Mouse (Mus musculus) limb, embryonic 12.5 days (tissue): Measurements from ENCODE around the gene Psmd6. TPM values are rescaled to one million over a fixed set of nuclear protein-coding genes. Genes with fewer than 3 reads are reported as not detected.
A peak's percentile ranks its signal among the peaks of the same experiment; 100 is the strongest.

Experiments
- ATAC-seq: fragments of 200-750 bp; cut with Nextera tagmentation; 2 replicates; pipeline ENCODE4 v1.8.0; 2017; ENCODE audit warnings: low read depth, moderate TSS enrichment; ENCODE audit not compliant: insufficient number of reproducible peaks, insufficient read depth, low FRiP score, low TSS enrichment
- H3K27ac ChIP-seq: fragments of 300-500 bp; sonication (generic); 2 replicates; pipeline ENCODE4 v1.5.1; 2016; ENCODE audit warnings: mild to moderate bottlenecking, moderate library complexity
- H3K27me3 ChIP-seq: fragments of 300-500 bp; sonication (generic); 2 replicates; pipeline ENCODE4 v1.6.1; 2016; ENCODE audit warnings: mild to moderate bottlenecking, moderate library complexity
- H3K36me3 ChIP-seq: fragments of 300-500 bp; sonication (generic); 2 replicates; pipeline ENCODE4 v1.6.1; 2016; ENCODE audit warnings: mild to moderate bottlenecking, moderate library complexity
- H3K4me1 ChIP-seq: fragments of 300-500 bp; sonication (generic); replicated peaks from 2 replicates; pipeline ENCODE4 v1.6.1; 2016
- H3K4me2 ChIP-seq: fragments of 300-500 bp; sonication (generic); 2 replicates; pipeline ENCODE4 v1.6.1; 2016; ENCODE audit warnings: mild to moderate bottlenecking, moderate library complexity
- H3K4me3 ChIP-seq: fragments of 300-500 bp; sonication (generic); replicated peaks from 2 replicates; pipeline ENCODE4 v1.5.1; 2016; ENCODE audit warnings: mild to moderate bottlenecking
- H3K9ac ChIP-seq: fragments of 300-500 bp; sonication (generic); replicated peaks from 2 replicates; pipeline ENCODE4 v1.6.1; 2016; ENCODE audit warnings: mild to moderate bottlenecking, moderate library complexity
- H3K9me3 ChIP-seq: fragments of 300-500 bp; sonication (generic); 2 replicates; pipeline ENCODE4 v1.6.1; 2016; ENCODE audit warnings: mild to moderate bottlenecking, moderate library complexity
- WGBS: fragments of 180-500 bp; shearing (Covaris S2); methylation state at CpG from one replicate; pipeline ENCODE4 v1.1.7; 2016; 5-methylcytosine and 5-hydroxymethylcytosine counted together
- polyA plus RNA-seq: library from polyadenylated mRNA; unstranded; fragments of >200 nt; fragmentation: Nextera tagmentation; extraction: Ambion mirVana; gene quantifications from 2 replicates; pipeline ENCODE4 v1.2.1, GENCODE M21; 2016

Gene Psmd6
- polyA plus RNA-seq, result 275 TPM in 2 replicates

DNA sequence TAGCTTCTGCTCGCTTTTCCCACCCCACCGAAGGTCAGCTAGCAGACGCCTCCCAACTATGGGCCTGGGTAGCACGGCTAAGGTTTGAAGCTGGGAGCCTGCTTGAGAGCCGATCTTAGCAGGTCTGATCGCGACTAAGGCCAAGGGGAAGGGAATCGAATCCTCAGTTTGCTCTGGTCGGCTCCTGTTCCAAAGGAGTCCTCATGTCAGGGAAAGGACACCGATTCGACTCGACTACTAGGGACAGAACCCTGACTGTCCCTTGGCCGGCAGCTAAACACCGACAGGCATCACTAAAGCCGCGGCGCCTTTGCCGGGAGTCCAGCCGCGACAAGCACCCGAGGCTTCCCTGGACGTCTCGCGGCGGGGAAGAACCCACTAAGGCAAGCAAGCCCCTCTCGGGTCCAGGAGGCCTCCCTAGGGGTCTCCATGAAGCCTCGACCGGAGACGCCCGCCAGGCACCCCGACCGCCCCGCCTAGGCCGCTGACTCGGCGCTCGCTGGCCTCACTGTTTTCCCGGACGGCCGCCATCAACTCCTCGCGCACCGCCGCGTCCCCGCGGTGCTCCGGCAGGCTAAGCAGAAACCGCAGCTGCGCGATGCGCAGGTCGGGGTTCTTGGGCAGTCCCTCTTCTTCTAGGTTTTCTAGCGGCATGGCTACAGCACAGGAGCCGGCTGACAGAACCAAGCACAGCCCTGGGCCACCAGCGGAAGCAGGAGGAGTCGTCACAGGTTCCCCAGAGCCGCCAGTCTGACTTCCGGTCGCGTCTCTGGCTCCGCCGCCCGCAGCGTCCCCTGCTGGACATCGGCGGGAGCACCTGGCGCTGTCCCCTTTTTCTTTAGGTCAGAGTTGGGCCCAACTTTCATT is at the start of gene Psmd6:
Gene Psmd6, minus strand, starts transcription at position 755 of the 867 bp plus-strand sequence.
- peak within 1 kb of the TSS; percentile 70 for H3K4me2 ChIP-seq
- peak; percentile 95 for ATAC-seq
- peak within 1 kb of the TSS; percentile 75 for H3K27ac ChIP-seq
- no peaks in the 10 kb centered on the region for H3K27me3 ChIP-seq
- WGBS, result 1% methylated on average over 68 of the region's 68 CpGs
- peaks cover 35% of the 10 kb centered on the region for H3K36me3 ChIP-seq
- peak within 1 kb of the TSS; percentile 95 for H3K9ac ChIP-seq
- peaks cover 10% of the 10 kb centered on the region for H3K4me1 ChIP-seq
- H3K9me3 ChIP-seq, result no peaks in the 10 kb centered on the region
- H3K4me3 ChIP-seq, result peak within 1 kb of the TSS; percentile 81

DNA sequence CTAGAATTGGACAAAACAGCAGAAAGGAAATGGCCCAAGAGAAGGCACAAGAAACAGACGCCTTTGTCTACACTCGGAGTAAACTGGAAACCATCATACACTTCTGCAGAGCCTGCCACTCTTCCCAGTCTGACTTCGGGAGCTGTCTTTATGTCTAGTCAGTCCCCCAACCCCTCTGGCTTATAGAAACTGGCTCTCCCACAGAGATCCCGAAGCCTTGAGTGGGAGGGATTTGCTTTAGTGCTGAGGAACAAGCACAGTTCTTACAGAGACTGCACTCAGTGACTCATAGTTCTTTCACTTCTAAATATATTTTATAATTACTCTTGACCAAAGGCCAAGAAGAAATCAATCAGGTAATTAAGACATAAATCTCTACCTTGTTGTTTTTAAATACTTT is 10.1 kb downstream of the Psmd6 start:
- Histone ChIP-seq H3K36me3 (peaks cover 61% of the 10 kb centered on the region), H3K4me2 (no peak overlapping the region), H3K4me3 (no peak overlapping the region)

DNA sequence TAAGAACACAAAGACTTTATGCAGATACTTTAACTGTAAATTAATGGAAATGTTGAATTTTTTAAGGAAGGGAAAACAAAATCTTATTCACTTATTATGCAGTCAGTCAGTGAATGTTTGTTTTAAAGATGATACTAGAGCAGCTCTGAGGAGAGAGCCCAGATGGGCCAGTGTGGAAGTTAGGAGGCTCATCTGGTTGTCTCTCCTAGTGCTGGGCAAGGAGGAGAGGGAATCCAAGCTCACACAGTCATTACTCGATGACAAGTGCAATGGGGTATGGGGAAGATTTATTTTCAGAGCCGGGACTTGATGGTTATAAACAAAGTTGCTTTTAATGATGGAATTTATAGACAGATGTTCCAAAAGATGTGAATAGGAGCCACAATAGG is 15.9 kb downstream of the Psmd6 start:
- peaks cover 43% of the 10 kb centered on the region for H3K36me3 ChIP-seq
- 72% methylated on average over 2 of the region's 2 CpGs for WGBS
- H3K4me1 ChIP-seq, result no peaks in the 10 kb centered on the region
- no peaks in the 10 kb centered on the region for H3K27me3 ChIP-seq
- no peak overlapping the region for H3K9ac ChIP-seq
- no peak for ATAC-seq
- no peaks in the 10 kb centered on the region for H3K9me3 ChIP-seq
- no peak overlapping the region for H3K4me3 ChIP-seq
- no peak overlapping the region for H3K27ac ChIP-seq
- no peak overlapping the region for H3K4me2 ChIP-seq

More for the DNA sequence above, 10.1 kb downstream of the Psmd6 start:
- Histone ChIP-seq H3K9ac (no peak overlapping the region), H3K9me3 (no peaks in the 10 kb centered on the region), H3K27me3 (no peaks in the 10 kb centered on the region), H3K4me1 (no peaks in the 10 kb centered on the region), H3K27ac (no peak overlapping the region)
- WGBS, result 88% methylated on average over 4 of the region's 4 CpGs
- ATAC-seq, result no peak

DNA sequence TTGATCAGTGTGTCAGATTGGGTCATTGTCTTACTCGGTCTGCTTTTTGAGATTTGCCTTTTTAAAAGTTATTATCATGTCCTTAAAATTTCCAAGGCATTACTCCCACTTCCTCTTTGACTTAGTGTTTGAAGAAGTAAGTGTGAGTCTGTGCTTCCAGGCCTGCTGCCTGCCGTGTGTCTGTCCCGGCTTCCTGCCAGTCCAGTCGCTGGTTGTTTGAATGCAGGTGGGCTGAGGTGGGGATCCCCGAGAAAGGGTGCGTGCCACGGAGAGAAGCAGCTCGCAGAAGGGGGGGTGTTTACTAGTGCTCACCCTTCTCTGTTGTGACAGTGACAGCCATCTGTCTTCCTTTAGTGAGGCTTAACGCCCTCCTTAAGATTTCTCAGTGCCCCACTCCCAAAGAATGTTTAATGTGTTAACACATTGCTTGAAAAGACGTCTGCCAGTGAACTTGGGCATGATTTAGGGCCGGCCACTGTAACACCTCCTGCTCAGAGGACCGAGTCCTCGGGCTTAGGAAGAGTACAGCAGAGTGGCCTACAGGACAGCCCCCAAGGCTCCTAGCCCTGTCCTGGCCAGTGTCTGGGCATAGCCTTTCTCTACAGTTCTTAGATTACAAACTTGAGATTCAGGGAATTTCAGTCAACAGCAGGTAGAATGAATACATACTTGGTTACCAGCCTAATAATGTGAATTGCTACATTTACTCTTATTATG is 16.4 kb downstream of the Psmd6 start:
- no peak overlapping the region for H3K4me2 ChIP-seq
- no peaks in the 10 kb centered on the region for H3K27me3 ChIP-seq
- H3K9me3 ChIP-seq, result no peaks in the 10 kb centered on the region
- no peak overlapping the region for H3K9ac ChIP-seq
- no peak overlapping the region for H3K4me3 ChIP-seq
- H3K36me3 ChIP-seq, result peaks cover 43% of the 10 kb centered on the region
- ATAC-seq, result no peak
- H3K27ac ChIP-seq, result no peak overlapping the region
- 48% methylated on average over 13 of the region's 13 CpGs for WGBS
- H3K4me1 ChIP-seq, result no peaks in the 10 kb centered on the region

DNA sequence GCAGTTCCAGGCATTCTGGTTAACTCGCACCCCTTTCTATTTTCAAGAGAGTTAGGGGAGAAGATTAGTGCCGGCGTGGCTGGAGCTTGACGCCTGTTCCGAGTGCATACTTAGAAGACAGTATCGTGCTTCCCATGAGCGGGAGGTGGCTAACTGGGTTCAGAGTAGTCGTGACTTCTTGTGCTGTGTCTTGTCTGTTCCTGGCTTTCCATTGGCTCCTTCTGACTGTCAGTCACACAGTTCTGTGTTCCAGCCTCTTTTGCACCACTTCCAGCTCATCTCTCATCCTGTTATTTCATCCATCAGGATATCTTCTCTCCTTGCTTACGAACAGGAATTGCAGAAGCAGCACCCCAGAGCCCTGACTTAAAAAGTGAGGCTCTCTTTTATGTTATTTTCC is 19.5 kb downstream of the Psmd6 start:
- Histone ChIP-seq H3K27ac (no peak overlapping the region), H3K4me1 (no peaks in the 10 kb centered on the region), H3K4me2 (no peak overlapping the region), H3K9ac (no peak overlapping the region), H3K4me3 (no peak overlapping the region), H3K36me3 (peaks cover 44% of the 10 kb centered on the region), H3K27me3 (no peaks in the 10 kb centered on the region), H3K9me3 (no peaks in the 10 kb centered on the region)
- ATAC-seq, result no peak
- 89% methylated on average over 9 of the region's 9 CpGs for WGBS

DNA sequence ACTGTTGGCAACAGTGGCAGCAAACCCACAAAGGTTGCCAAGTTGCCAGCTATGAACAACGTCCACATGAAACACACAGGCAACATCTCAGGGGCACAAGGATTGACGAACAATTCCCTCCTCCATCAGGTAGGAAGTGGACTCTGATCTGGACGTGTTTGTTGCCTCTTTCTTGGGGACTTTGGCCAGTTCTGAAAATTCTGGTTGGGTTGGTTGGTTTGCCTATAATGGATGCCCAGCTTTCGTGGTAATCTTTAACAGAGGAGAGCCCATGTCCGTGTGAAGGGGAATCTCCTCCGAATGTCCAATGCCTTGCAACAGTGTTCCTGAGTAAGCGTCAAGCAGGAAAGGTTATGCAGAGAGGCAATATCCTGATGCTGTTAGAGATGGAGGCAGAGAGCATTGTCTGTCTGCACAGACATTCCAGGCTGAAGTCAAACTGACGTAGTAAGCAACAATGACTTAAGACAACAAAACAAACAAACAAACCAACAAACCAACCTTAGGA is 20.0 kb downstream of the Psmd6 start:
- 92% methylated on average over 8 of the region's 8 CpGs for WGBS
- Histone ChIP-seq H3K4me1 (no peaks in the 10 kb centered on the region), H3K4me2 (no peak overlapping the region), H3K36me3 (peaks cover 49% of the 10 kb centered on the region), H3K4me3 (no peak overlapping the region), H3K9me3 (no peaks in the 10 kb centered on the region), H3K27me3 (no peaks in the 10 kb centered on the region), H3K27ac (no peak overlapping the region), H3K9ac (no peak overlapping the region)
- no peak for ATAC-seq

DNA sequence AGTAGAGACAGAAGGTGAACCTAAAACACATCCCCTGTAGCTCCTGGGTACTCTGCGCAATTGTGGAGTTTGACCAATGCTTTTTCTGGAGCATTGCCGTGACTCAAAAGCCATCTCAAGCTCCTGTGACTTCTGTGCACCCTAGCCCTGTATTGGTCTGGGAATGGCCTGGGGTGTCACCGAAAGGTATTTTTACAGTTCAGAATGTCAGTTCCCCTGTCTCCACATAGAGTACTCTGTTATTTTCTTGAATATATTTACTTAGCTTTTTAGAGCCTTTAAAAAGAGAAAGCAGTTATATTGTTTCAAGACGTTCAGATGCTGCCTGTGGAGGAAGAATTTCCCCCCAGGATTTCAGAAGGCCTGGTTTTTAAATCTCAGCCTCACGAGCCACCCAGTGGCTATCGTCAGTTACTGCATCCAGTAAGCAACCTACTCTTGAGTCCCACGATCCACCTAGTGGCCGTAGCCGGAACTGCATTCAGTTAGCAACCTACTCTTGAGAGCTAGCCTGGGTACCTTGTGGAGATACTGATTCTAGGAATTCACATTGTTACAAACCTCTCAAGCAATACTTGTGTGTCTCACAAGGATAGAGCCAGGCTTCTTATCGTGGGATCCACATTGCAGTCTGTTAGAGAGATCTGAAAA is 22.3 kb downstream of the Psmd6 start:
- WGBS, result 28% methylated on average over 10 of the region's 10 CpGs
- Histone ChIP-seq H3K9me3 (no peaks in the 10 kb centered on the region), H3K27me3 (no peaks in the 10 kb centered on the region), H3K36me3 (peaks cover 54% of the 10 kb centered on the region), H3K4me2 (no peak overlapping the region), H3K27ac (no peak overlapping the region), H3K4me1 (no peaks in the 10 kb centered on the region), H3K4me3 (no peak overlapping the region), H3K9ac (no peak overlapping the region)
- ATAC-seq, result no peak; the same call in 1 of the 2 replicates

DNA sequence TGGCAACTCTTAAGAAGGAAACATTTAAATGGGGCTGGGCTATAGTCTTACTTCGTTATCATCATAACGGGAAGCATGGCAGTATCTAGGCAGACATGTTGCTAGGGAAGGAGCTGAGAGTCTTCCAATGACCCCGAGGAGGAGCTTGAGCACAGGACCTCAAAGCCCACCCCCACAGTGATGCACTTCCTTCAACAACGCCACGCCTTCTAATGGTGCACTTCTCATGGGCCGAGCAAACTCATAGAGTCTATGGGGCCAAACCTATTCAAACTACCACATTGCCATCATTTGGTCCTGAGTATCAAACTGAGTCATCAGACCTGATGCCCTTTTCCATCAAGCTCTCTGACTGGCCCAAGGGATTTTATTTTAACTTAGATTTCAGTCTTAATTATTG is 30.2 kb downstream of the Psmd6 start:
- Histone ChIP-seq H3K27me3 (no peaks in the 10 kb centered on the region), H3K36me3 (peaks cover 56% of the 10 kb centered on the region), H3K4me2 (no peak overlapping the region), H3K4me1 (no peaks in the 10 kb centered on the region), H3K4me3 (no peak overlapping the region), H3K9ac (no peak overlapping the region), H3K9me3 (no peaks in the 10 kb centered on the region), H3K27ac (no peak overlapping the region)
- WGBS, result 92% methylated on average over 6 of the region's 6 CpGs
- no peak for ATAC-seq

DNA sequence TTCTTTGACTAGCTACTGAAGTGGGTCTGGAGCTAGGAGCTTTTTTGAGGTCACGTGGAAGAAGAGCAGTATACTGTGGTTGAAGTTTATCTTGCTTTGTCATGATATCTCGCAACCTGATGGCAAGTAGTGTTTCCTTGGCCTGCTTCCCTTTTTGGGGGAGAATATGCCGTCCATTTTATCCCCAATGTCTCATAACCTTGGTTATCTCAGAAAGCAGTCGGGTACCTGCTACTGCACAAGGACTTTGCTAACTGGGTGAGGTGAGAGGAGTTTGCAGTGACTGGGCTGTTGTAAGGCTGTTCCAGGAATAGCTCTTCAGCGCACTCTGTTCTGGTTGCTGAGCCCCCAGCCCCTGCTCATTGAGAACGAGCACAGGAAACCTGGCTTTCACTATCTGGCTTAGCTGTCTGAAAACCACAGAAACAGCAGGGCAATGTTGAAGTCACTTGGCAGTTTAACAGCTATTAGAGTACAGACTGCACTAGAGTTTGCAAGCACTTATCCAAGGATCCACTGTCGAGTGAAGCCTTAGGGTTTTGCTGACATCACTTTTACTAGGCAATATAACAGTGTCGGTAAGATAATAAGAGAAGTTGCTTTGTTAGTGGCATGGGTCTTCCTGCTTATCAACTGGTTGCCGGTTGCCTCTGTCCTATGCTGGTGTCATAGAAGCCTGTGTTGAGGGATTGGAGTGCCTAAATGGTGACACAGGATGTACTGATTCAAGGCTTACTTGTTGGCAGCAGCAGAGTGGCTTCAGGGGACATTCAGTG is 32.6 kb downstream of the Psmd6 start:
- H3K27me3 ChIP-seq, result no peaks in the 10 kb centered on the region
- 86% methylated on average over 9 of the region's 9 CpGs for WGBS
- peaks cover 44% of the 10 kb centered on the region for H3K36me3 ChIP-seq
- ATAC-seq, result no peak
- H3K4me3 ChIP-seq, result no peak overlapping the region
- H3K9ac ChIP-seq, result no peak overlapping the region
- H3K4me2 ChIP-seq, result no peak overlapping the region
- H3K4me1 ChIP-seq, result no peaks in the 10 kb centered on the region
- H3K9me3 ChIP-seq, result no peaks in the 10 kb centered on the region
- H3K27ac ChIP-seq, result no peak overlapping the region

DNA sequence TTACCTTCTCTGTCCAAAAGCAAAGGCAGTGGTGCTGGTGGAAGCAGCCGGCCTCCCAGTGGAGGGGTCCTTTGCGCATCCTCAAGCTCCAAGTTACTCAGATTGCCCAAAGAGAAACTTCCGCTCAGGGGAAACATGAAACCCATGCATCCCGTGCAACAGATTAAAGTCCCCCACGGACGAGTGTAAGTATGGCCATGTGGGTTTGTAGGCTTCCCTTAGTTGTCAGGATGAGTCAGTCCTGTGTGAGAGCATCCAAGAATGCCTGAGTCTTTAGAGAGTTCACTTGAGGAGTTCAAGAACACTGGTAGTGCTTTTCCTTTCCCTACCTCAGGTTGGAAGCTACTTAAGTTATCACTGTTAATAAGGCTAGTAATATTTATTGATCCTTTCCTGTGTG is 33.4 kb downstream of the Psmd6 start:
- Histone ChIP-seq H3K9me3 (no peaks in the 10 kb centered on the region), H3K9ac (no peak overlapping the region), H3K36me3 (peaks cover 36% of the 10 kb centered on the region), H3K27ac (no peak overlapping the region), H3K27me3 (no peaks in the 10 kb centered on the region), H3K4me2 (no peak overlapping the region), H3K4me3 (no peak overlapping the region), H3K4me1 (no peaks in the 10 kb centered on the region)
- ATAC-seq, result no peak
- 84% methylated on average over 6 of the region's 6 CpGs for WGBS
